Mouse (Mus musculus): Measurements from ENCODE around the gene Rb1. TPM values are rescaled to one million over a fixed set of nuclear protein-coding genes. Genes with fewer than 3 reads are reported as not detected.
A peak's percentile ranks its signal among the peaks of the same experiment; 100 is the strongest.

Rb1 gene
- polyA plus RNA-seq, 2 experiments = 15.6 to 29.6 TPM

DNA sequence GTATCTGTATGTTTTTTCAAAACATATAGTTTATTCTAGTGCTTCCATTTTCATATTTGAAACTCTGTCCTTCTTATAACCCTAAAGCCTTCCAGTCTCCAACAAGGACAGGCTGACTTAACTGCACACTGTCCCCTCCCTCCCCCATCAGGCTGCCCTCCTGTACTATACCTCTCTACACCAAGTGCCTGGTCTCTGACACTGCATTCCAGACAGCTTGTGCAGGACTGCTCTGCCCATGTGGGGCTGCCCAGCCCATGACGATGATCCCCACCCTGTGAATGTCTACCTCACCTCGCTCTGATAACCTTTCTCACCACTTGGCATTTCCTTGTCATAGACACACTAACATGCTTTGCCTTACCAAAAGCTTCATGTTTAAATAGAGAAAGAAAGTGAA lies 30.1 kb downstream of the Rb1 start:
- DNase-seq (ENCODE audit: low spot score) (no peak), ATAC-seq (ENCODE audit: low FRiP score, low read depth) (no peak)
- H3K9me3 ChIP-seq (ENCODE audit: control insufficient read depth, low read length) = no peaks in the 10 kb centered on the region
- no peak overlapping the region for H3K4me2 ChIP-seq (replicated peaks; ENCODE audit: low read depth, low read length, severe bottlenecking)
- H3K27ac ChIP-seq (replicated peaks; ENCODE audit: low read depth, low read length) = no peak overlapping the region
- H3K4me3 ChIP-seq (replicated peaks; ENCODE audit: low read length) = no peak overlapping the region
- H3K36me3 ChIP-seq (ENCODE audit: control insufficient read depth, insufficient read depth, low read length) = no peaks in the 10 kb centered on the region
- no peak overlapping the region for H3K9ac ChIP-seq (ENCODE audit: low read depth, low read length, severe bottlenecking)
- H3K27me3 ChIP-seq (ENCODE audit: control insufficient read depth, insufficient read depth, low read length) = no peaks in the 10 kb centered on the region
- WGBS = 70% methylated on average over 2 of the region's 2 CpGs
- no peaks in the 10 kb centered on the region for H3K4me1 ChIP-seq (ENCODE audit: control insufficient read depth, insufficient read depth, low read length)
- no peak for TF ChIP-seq POLR2A (IDR thresholded peaks at IDR 0.05; ENCODE audit: borderline replicate concordance, extremely low read depth, insufficient read depth, insufficient read length)

DNA sequence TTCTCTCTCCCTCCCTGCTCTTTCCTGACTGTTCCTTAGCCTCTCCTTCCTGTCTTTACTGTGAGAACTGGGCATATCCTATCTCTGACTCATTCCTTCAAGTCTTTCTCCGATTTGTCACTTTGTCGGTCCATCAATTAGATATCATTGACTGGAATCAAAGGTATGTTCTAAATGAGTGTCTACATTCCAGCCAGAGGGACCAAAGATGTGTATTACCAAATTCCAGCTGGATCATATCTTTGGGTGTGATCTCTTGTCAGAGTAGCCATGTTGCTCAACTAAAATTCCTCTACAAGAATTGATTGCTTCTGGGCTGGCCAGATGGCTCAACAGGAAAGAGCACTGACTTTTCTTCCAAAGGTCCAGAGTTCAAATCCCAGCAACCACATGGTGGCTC lies 32.0 kb downstream of the Rb1 start:
- 85% methylated on average over 2 of the region's 2 CpGs for WGBS

DNA sequence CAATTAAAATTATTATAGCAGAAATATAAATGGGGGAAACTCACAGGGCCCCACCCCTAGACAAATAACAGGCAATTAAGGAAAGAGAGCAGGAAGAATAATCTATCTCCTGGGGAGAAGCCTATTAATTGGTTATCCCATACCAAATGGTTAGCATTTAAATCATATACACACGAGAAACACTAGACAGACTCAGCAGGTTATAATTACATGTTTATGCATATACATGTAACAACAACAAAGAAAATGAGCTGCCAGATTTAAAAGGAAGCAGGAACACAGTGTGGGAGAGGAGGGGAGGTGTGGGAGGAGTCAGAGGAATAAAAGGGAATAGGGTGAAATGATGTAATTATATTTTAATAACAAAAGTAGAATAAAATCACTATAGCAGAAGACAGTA lies 33.2 kb downstream of the Rb1 start:
- Histone ChIP-seq H3K27ac (replicated peaks; ENCODE audit: low read depth, low read length) (no peak overlapping the region), H3K4me1 (ENCODE audit: control insufficient read depth, insufficient read depth, low read length) (no peaks in the 10 kb centered on the region), H3K27me3 (ENCODE audit: control insufficient read depth, insufficient read depth, low read length) (no peaks in the 10 kb centered on the region), H3K4me3 (replicated peaks; ENCODE audit: low read length) (no peak overlapping the region), H3K9me3 (ENCODE audit: control insufficient read depth, low read length) (no peaks in the 10 kb centered on the region), H3K9ac (ENCODE audit: low read depth, low read length, severe bottlenecking) (no peak overlapping the region), H3K4me2 (replicated peaks; ENCODE audit: low read depth, low read length, severe bottlenecking) (no peak overlapping the region), H3K36me3 (ENCODE audit: control insufficient read depth, insufficient read depth, low read length) (no peaks in the 10 kb centered on the region)
- TF ChIP-seq POLR2A (IDR thresholded peaks at IDR 0.05; ENCODE audit: borderline replicate concordance, extremely low read depth, insufficient read depth, insufficient read length) = no peak
- ATAC-seq (ENCODE audit: low FRiP score, low read depth) = no peak
- no peak for DNase-seq (ENCODE audit: low spot score)
- 14% methylated on average over 1 of the region's 1 CpGs for WGBS

More for the DNA sequence above, 32.0 kb downstream of the Rb1 start:
- H3K4me1 ChIP-seq (ENCODE audit: control insufficient read depth, insufficient read depth, low read length) = no peaks in the 10 kb centered on the region
- H3K9me3 ChIP-seq (ENCODE audit: control insufficient read depth, low read length) = no peaks in the 10 kb centered on the region
- H3K36me3 ChIP-seq (ENCODE audit: control insufficient read depth, insufficient read depth, low read length) = no peaks in the 10 kb centered on the region
- H3K27ac ChIP-seq (replicated peaks; ENCODE audit: low read depth, low read length) = no peak overlapping the region
- no peak overlapping the region for H3K4me3 ChIP-seq (replicated peaks; ENCODE audit: low read length)
- no peak for TF ChIP-seq POLR2A (IDR thresholded peaks at IDR 0.05; ENCODE audit: borderline replicate concordance, extremely low read depth, insufficient read depth, insufficient read length)
- H3K9ac ChIP-seq (ENCODE audit: low read depth, low read length, severe bottlenecking) = no peak overlapping the region
- H3K27me3 ChIP-seq (ENCODE audit: control insufficient read depth, insufficient read depth, low read length) = no peaks in the 10 kb centered on the region
- ATAC-seq (ENCODE audit: low FRiP score, low read depth) (no peak), DNase-seq (ENCODE audit: low spot score) (no peak)
- H3K4me2 ChIP-seq (replicated peaks; ENCODE audit: low read depth, low read length, severe bottlenecking) = no peak overlapping the region

- ATAC-seq (ENCODE audit: low FRiP score, low read depth) (no peak), DNase-seq (ENCODE audit: low spot score) (no peak)
- no peak for TF ChIP-seq POLR2A (IDR thresholded peaks at IDR 0.05; ENCODE audit: borderline replicate concordance, extremely low read depth, insufficient read depth, insufficient read length)
- Histone ChIP-seq H3K4me3 (replicated peaks; ENCODE audit: low read length) (no peak overlapping the region), H3K4me2 (replicated peaks; ENCODE audit: low read depth, low read length, severe bottlenecking) (no peak overlapping the region), H3K27me3 (ENCODE audit: control insufficient read depth, insufficient read depth, low read length) (no peaks in the 10 kb centered on the region), H3K36me3 (ENCODE audit: control insufficient read depth, insufficient read depth, low read length) (no peaks in the 10 kb centered on the region), H3K27ac (replicated peaks; ENCODE audit: low read depth, low read length) (no peak overlapping the region), H3K4me1 (ENCODE audit: control insufficient read depth, insufficient read depth, low read length) (no peaks in the 10 kb centered on the region), H3K9ac (ENCODE audit: low read depth, low read length, severe bottlenecking) (no peak overlapping the region), H3K9me3 (ENCODE audit: control insufficient read depth, low read length) (no peaks in the 10 kb centered on the region)
- 68% methylated on average over 2 of the region's 2 CpGs for WGBS
Observed at GRCm38 (mm10) chr14:73289915-73290314, 35.7 kb downstream of the Rb1 start.

- Histone ChIP-seq H3K27me3 (ENCODE audit: control insufficient read depth, insufficient read depth, low read length) (no peaks in the 10 kb centered on the region), H3K4me1 (ENCODE audit: control insufficient read depth, insufficient read depth, low read length) (no peaks in the 10 kb centered on the region), H3K4me2 (replicated peaks; ENCODE audit: low read depth, low read length, severe bottlenecking) (no peak overlapping the region), H3K9ac (ENCODE audit: low read depth, low read length, severe bottlenecking) (no peak overlapping the region), H3K36me3 (ENCODE audit: control insufficient read depth, insufficient read depth, low read length) (no peaks in the 10 kb centered on the region; the same call in none of the 2 replicates), H3K4me3 (replicated peaks; ENCODE audit: low read length) (no peak overlapping the region), H3K27ac (replicated peaks; ENCODE audit: low read depth, low read length) (no peak overlapping the region), H3K9me3 (ENCODE audit: control insufficient read depth, low read length) (no peaks in the 10 kb centered on the region)
- 15% methylated on average over 1 of the region's 1 CpGs for WGBS
- ATAC-seq (ENCODE audit: low FRiP score, low read depth) (no peak), DNase-seq (ENCODE audit: low spot score) (peak; percentile 6)
- TF ChIP-seq POLR2A (IDR thresholded peaks at IDR 0.05; ENCODE audit: borderline replicate concordance, extremely low read depth, insufficient read depth, insufficient read length) = no peak
Observed at GRCm38 (mm10) chr14:73280996-73281395, 44.6 kb downstream of the Rb1 start.

DNA sequence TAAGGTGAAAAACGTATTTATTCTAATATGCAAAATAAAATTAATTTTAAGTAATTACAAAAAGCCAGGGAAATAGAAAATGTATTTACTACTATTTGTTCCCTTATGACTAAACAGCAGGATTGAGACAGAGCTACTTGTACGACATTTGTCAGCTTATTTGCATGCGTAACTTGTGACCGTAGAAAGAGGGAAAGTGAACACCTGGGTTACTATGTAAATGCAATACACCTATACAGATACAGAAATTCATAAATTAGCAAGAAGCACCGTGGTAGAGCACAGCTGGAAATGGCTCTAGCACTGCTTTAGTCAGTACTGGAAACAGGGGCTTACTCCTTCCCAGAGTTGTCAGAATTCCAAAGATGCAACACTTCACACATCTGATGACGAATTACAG lies 46.5 kb downstream of the Rb1 start:
- ATAC-seq (ENCODE audit: low FRiP score, low read depth) (no peak), DNase-seq (ENCODE audit: low spot score) (no peak)
- Histone ChIP-seq H3K4me1 (ENCODE audit: control insufficient read depth, insufficient read depth, low read length) (no peaks in the 10 kb centered on the region), H3K27ac (replicated peaks; ENCODE audit: low read depth, low read length) (no peak overlapping the region), H3K9me3 (ENCODE audit: control insufficient read depth, low read length) (no peaks in the 10 kb centered on the region), H3K27me3 (ENCODE audit: control insufficient read depth, insufficient read depth, low read length) (no peaks in the 10 kb centered on the region), H3K9ac (ENCODE audit: low read depth, low read length, severe bottlenecking) (no peak overlapping the region), H3K4me3 (replicated peaks; ENCODE audit: low read length) (no peak overlapping the region), H3K4me2 (replicated peaks; ENCODE audit: low read depth, low read length, severe bottlenecking) (no peak overlapping the region), H3K36me3 (ENCODE audit: control insufficient read depth, insufficient read depth, low read length) (no peaks in the 10 kb centered on the region; the same call in none of the 2 replicates)
- TF ChIP-seq POLR2A (IDR thresholded peaks at IDR 0.05; ENCODE audit: borderline replicate concordance, extremely low read depth, insufficient read depth, insufficient read length) = no peak
- 81% methylated on average over 6 of the region's 6 CpGs for WGBS

Data from limb, embryonic 14.5 days (tissue).